Mouse (Mus musculus): Measurements from ENCODE around the gene Sppl3. TPM values are rescaled to one million over a fixed set of nuclear protein-coding genes. Genes with fewer than 3 reads are reported as not detected.

Sppl3 gene
- polyA plus RNA-seq, 1 experiment from 2014 or later: 46.7 TPM

DNA sequence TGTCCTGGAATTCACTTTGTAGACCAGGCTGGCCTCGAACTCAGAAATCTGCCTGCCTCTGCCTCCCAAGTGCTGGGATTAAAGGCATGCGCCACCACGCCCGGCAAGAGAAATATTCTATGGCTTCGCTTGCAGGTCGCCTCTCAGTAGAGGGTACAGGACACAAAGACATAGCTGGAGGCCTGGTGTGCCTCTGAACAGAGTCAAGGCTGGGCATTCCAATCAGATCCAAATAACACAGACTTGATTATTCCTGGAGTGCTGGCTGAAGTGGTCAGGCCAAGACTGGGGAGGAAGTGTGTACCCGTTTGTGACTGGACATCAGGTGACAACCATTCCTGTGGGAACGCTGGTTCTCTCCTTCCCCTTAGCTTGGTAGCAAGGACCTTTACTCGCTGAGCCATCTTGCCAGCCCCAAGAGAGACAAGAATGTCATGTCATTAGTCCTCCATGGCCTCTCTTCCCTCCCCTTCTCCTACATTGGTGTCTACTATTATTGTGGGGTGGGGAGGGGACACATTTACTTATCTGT, 131.3 kb downstream of the Sppl3 start:
- Histone ChIP-seq H3K36me3 (peaks cover 30% of the 10 kb centered on the region), H3K4me2 (replicated peaks) (no peak overlapping the region), H3K27ac (no peak overlapping the region), H3K27me3 (replicated peaks) (no peaks in the 10 kb centered on the region), H3K4me3 (no peak overlapping the region), H3K9me3 (no peaks in the 10 kb centered on the region), H3K4me1 (0 out of 2 replicates have a peak, but pooled peaks cover 3% of the 10 kb centered on the region), H3K9ac (no peak overlapping the region)
- WGBS: 92% methylated on average over 9 of the region's 9 CpGs
- ATAC-seq (ENCODE audit: low FRiP score, low read depth): no peak

- no peak overlapping the region for H3K4me2 ChIP-seq (replicated peaks)
- H3K4me1 ChIP-seq: 0 out of 2 replicates have a peak, but pooled peaks cover 3% of the 10 kb centered on the region
- no peak overlapping the region for H3K27ac ChIP-seq
- H3K9ac ChIP-seq: no peak overlapping the region
- no peaks in the 10 kb centered on the region for H3K27me3 ChIP-seq (replicated peaks)
- peaks cover 44% of the 10 kb centered on the region for H3K36me3 ChIP-seq
- no peak overlapping the region for H3K4me3 ChIP-seq
- no peak for ATAC-seq (ENCODE audit: low FRiP score, low read depth)
- no peaks in the 10 kb centered on the region for H3K9me3 ChIP-seq
- 85% methylated on average over 10 of the region's 10 CpGs for WGBS
Measured at GRCm38 (mm10) chr5:115143552-115143951, 132.6 kb downstream of the Sppl3 start.

- Histone ChIP-seq H3K4me3 (no peak overlapping the region), H3K27ac (no peak overlapping the region), H3K27me3 (replicated peaks) (no peaks in the 10 kb centered on the region), H3K4me2 (replicated peaks) (no peak overlapping the region), H3K36me3 (peaks cover 50% of the 10 kb centered on the region), H3K9me3 (0 out of 2 replicates have a peak, but pooled peaks cover 3% of the 10 kb centered on the region), H3K4me1 (0 out of 2 replicates have a peak, but pooled peaks cover 3% of the 10 kb centered on the region), H3K9ac (no peak overlapping the region)
- ATAC-seq (ENCODE audit: low FRiP score, low read depth): no peak
- 75% methylated on average over 6 of the region's 6 CpGs for WGBS
Measured at GRCm38 (mm10) chr5:115144471-115144870, 133.5 kb downstream of the Sppl3 start.

DNA sequence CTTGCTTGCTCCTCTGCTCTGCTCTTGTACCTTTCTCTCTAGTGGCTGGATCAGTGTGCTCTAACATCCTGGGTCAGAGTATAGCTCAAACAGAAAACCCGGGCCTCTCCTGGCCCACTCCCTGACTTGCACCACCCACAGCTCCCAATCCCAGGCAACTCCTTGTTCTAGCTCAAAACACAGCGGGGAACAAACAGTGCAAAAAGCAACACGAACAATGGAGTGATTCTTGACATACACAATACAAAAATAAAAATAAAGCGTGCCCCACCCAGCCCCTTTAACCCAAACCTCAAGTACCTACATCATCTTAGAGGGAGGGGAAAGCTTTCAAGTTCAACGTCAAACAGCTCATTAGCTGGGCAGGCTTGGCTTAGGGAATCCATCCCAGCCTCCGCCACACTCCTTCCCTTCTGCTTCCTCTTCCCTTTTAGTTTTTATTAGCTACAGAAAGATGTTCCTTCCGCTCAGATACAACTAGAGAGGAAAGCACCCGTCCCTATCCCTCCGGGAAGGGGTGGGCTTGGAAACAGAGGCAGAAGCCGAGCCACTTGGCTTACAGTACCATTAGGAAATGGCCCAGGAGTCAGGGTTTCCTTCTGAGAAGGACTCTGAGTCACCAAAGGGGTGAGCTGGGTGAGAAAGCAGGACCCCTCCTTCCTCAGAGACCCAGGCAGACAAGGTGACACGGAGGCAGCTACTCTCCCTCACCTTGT, 134.5 kb downstream of the Sppl3 start:
- Histone ChIP-seq H3K36me3 (peaks cover 59% of the 10 kb centered on the region), H3K4me2 (replicated peaks) (no peak overlapping the region), H3K9me3 (0 out of 2 replicates have a peak, but pooled peaks cover 4% of the 10 kb centered on the region)

DNA sequence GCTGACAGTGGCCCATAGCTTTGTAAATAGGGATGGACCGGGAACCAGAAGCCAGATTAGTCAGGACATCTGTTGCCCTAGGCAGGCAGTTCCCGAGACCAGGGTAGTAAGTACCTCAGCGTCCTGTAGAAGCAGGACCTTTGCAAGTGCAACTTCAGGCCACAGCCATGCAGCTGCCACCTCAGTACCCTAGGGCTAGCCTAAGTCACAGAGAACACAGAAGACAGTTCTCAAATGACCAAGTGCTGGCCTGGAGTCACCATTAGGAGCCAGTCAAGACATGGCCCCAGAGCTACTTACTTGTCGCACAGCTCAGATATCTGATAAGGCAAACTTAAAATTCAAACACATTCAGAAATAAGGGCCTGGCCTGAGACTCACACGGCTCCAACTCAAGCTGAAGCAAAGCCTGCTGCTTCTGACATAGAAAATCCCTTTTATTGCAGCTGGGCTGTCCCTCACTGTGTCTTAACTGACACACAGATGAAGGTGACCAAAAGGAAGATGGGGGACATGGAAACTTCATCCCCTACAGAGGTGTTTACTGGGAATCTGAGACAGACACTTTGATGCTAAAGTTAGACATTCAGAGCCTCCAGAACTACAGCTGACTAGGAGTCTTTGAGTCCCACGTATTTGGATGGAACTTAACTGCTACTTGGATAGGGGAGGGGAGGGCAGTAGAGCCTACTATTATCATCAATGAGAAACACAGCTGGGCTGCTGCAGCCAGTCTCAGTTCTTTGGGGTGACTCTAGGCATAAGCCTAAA, 135.2 kb downstream of the Sppl3 start:
- H3K9me3 ChIP-seq: 0 out of 2 replicates have a peak, but pooled peaks cover 4% of the 10 kb centered on the region
- no peak overlapping the region for H3K9ac ChIP-seq
- peaks cover 66% of the 10 kb centered on the region for H3K36me3 ChIP-seq
- no peak overlapping the region for H3K27ac ChIP-seq
- no peak overlapping the region for H3K4me2 ChIP-seq (replicated peaks)
- H3K4me3 ChIP-seq: no peak overlapping the region
- no peak for ATAC-seq (ENCODE audit: low FRiP score, low read depth)
- H3K4me1 ChIP-seq: 0 out of 2 replicates have a peak, but pooled peaks cover 3% of the 10 kb centered on the region
- WGBS: 79% methylated on average over 6 of the region's 6 CpGs
- no peaks in the 10 kb centered on the region for H3K27me3 ChIP-seq (replicated peaks)

More for the DNA sequence above, 134.5 kb downstream of the Sppl3 start:
- no peak for ATAC-seq (ENCODE audit: low FRiP score, low read depth)
- 0 out of 2 replicates have a peak, but pooled peaks cover 3% of the 10 kb centered on the region for H3K4me1 ChIP-seq
- 70% methylated on average over 11 of the region's 11 CpGs for WGBS
- no peaks in the 10 kb centered on the region for H3K27me3 ChIP-seq (replicated peaks)
- no peak overlapping the region for H3K9ac ChIP-seq
- H3K4me3 ChIP-seq: no peak overlapping the region
- H3K27ac ChIP-seq: no peak overlapping the region

DNA sequence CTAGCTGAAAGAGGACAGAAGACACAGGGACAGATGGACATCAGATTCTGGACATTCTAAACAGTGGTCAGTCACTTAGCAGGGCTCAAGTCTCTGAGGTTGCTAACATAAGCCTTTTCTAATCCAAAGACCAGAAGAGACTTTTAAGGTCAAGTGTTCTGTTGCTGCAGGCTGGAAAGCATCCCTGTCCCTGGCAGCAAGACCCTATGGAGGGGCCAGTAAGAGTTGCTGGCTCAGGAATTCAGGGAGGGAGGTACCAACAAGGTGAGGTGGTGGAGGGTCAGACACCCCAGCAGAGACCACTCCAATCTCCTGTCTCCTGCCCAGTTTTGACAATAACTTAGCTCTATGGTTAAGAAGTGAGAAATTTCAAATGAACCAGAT, 135.8 kb downstream of the Sppl3 start:
- H3K9ac ChIP-seq: no peak overlapping the region
- peaks cover 66% of the 10 kb centered on the region for H3K36me3 ChIP-seq
- H3K9me3 ChIP-seq: 0 out of 2 replicates have a peak, but pooled peaks cover 4% of the 10 kb centered on the region
- no peak overlapping the region for H3K27ac ChIP-seq
- H3K4me1 ChIP-seq: 0 out of 2 replicates have a peak, but pooled peaks cover 3% of the 10 kb centered on the region
- H3K4me3 ChIP-seq: no peak overlapping the region
- no peaks in the 10 kb centered on the region for H3K27me3 ChIP-seq (replicated peaks)
- no peak for ATAC-seq (ENCODE audit: low FRiP score, low read depth)
- no peak overlapping the region for H3K4me2 ChIP-seq (replicated peaks)

- Histone ChIP-seq H3K27ac (no peak overlapping the region), H3K4me2 (replicated peaks) (no peak overlapping the region), H3K27me3 (replicated peaks) (no peaks in the 10 kb centered on the region), H3K4me3 (no peak overlapping the region), H3K36me3 (peaks cover 66% of the 10 kb centered on the region), H3K9me3 (0 out of 2 replicates have a peak, but pooled peaks cover 4% of the 10 kb centered on the region), H3K4me1 (0 out of 2 replicates have a peak, but pooled peaks cover 3% of the 10 kb centered on the region), H3K9ac (no peak overlapping the region)
- ATAC-seq (ENCODE audit: low FRiP score, low read depth): no peak
- 84% methylated on average over 3 of the region's 3 CpGs for WGBS
Measured at GRCm38 (mm10) chr5:115147388-115147787, 136.5 kb downstream of the Sppl3 start.

GRCm38 (mm10) chr5:115148378-115148777, 137.4 kb downstream of the Sppl3 start:
- H3K36me3 ChIP-seq: peaks cover 66% of the 10 kb centered on the region
- H3K27ac ChIP-seq: no peak overlapping the region
- H3K9ac ChIP-seq: no peak overlapping the region
- 94% methylated on average over 8 of the region's 8 CpGs for WGBS
- peaks cover 9% of the 10 kb centered on the region for H3K4me1 ChIP-seq
- H3K4me2 ChIP-seq (replicated peaks): no peak overlapping the region
- no peaks in the 10 kb centered on the region for H3K27me3 ChIP-seq (replicated peaks)
- ATAC-seq (ENCODE audit: low FRiP score, low read depth): no peak
- 0 out of 2 replicates have a peak, but pooled peaks cover 4% of the 10 kb centered on the region for H3K9me3 ChIP-seq
- no peak overlapping the region for H3K4me3 ChIP-seq

Other genes with a start within 250 kb of the Sppl3 start
- gene Ankrd13a, start 236.5 kb upstream of the Sppl3 start, polyA plus RNA-seq (2016; fragmentation: Nextera tagmentation; extraction: Ambion mirVana): 76.4 and 89.3 TPM in 2 replicates
- gene Git2, start 235.6 kb upstream of the Sppl3 start, polyA plus RNA-seq (2016; fragmentation: Nextera tagmentation; extraction: Ambion mirVana): 53.9 and 57.2 TPM in 2 replicates
- 190 and 192 TPM in 2 replicates for gene 1500011B03Rik, start 187.7 kb upstream of the Sppl3 start, polyA plus RNA-seq (2016; fragmentation: Nextera tagmentation; extraction: Ambion mirVana)
- not detected in 2 replicates for gene 4930519G04Rik, start 157.5 kb upstream of the Sppl3 start, polyA plus RNA-seq (2016; fragmentation: Nextera tagmentation; extraction: Ambion mirVana)
- gene Gm9936, start 152.5 kb upstream of the Sppl3 start, polyA plus RNA-seq (2016; fragmentation: Nextera tagmentation; extraction: Ambion mirVana): 0.45 and 0.71 TPM in 2 replicates
- 1.3 and 2.5 TPM in 2 replicates for gene Oasl2, start 114.2 kb upstream of the Sppl3 start, polyA plus RNA-seq (2016; fragmentation: Nextera tagmentation; extraction: Ambion mirVana)
- gene Oasl1, start 87.9 kb upstream of the Sppl3 start, polyA plus RNA-seq (2016; fragmentation: Nextera tagmentation; extraction: Ambion mirVana): 0.38 and 0.61 TPM in 2 replicates
- gene 2210016L21Rik, start 69.0 kb upstream of the Sppl3 start, polyA plus RNA-seq (2016; fragmentation: Nextera tagmentation; extraction: Ambion mirVana): 66.7 and 70.0 TPM in 2 replicates
- gene Hnf1a, start 40.0 kb upstream of the Sppl3 start, polyA plus RNA-seq (2016; fragmentation: Nextera tagmentation; extraction: Ambion mirVana): 0.05 TPM in 1 of 2 replicates, not detected in the other
- 27.1 and 32.7 TPM in 2 replicates for gene Gm10401, start 87.2 kb downstream of the Sppl3 start, polyA plus RNA-seq (2016; fragmentation: Nextera tagmentation; extraction: Ambion mirVana)
- gene Acads, start 108.2 kb downstream of the Sppl3 start, polyA plus RNA-seq (2016; fragmentation: Nextera tagmentation; extraction: Ambion mirVana): 45.1 and 47.9 TPM in 2 replicates
- 60.4 and 61.2 TPM in 2 replicates for gene Unc119b, start 123.8 kb downstream of the Sppl3 start, polyA plus RNA-seq (2016; fragmentation: Nextera tagmentation; extraction: Ambion mirVana)
- 57.7 and 64.4 TPM in 2 replicates for gene Mlec, start 147.0 kb downstream of the Sppl3 start, polyA plus RNA-seq (2016; fragmentation: Nextera tagmentation; extraction: Ambion mirVana)
- gene Cabp1, start 183.2 kb downstream of the Sppl3 start, polyA plus RNA-seq (2016; fragmentation: Nextera tagmentation; extraction: Ambion mirVana): 24.0 and 24.6 TPM in 2 replicates
- 110 and 113 TPM in 2 replicates for gene Pop5, start 224.7 kb downstream of the Sppl3 start, polyA plus RNA-seq (2016; fragmentation: Nextera tagmentation; extraction: Ambion mirVana)